Mouse (Mus musculus): ENCODE results near the gene Dusp28.

Dusp28 gene

DNA sequence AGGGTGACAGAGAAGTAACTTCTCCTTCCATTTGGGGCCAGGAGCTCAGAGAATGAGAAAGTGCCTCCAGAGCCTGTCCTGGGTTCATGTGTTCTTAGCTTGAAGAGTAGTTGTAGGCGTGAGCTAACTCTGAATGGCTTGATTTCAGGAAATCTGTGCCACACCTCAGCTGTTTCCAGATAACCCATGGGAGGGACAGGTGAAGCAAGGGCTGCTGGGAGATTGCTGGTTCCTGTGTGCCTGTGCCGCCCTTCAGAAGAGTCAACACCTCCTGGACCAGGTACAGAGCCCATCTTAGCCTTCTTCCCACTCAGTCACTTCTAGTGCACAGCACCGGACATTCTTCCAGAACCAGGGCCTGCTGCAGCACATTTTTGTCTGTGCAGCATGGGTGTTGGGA, 31.0 kb downstream of the Dusp28 start:
- no peak for DNase-seq (ENCODE audit: low spot score in 2 of 2)

DNA sequence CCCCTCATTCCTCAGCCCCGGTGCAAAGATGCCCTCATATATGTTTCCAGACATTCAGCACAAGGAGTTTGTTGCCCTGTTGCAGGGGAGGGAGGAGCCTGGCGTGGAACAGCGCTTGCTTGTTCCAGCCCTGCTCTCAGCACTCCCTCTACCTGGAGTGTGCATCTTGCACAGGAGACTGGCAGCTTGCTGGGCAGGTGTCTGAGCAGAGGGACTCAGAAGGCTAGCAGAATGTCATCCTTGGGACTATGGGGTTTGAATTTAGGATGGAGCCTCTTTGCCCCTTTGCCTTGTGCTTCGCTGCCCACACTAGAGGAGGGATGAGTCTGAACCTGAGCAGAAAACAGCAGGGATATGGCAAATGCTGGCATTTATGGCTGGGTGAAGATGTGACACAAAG, 33.0 kb downstream of the Dusp28 start:
- no peak for DNase-seq (ENCODE audit: low spot score in 2 of 2)

- DNase-seq (ENCODE audit: low spot score in 2 of 2), result no peak
Observed at GRCm38 (mm10) chr1:92943219-92943989, 36.6 kb downstream of the Dusp28 start.

DNA sequence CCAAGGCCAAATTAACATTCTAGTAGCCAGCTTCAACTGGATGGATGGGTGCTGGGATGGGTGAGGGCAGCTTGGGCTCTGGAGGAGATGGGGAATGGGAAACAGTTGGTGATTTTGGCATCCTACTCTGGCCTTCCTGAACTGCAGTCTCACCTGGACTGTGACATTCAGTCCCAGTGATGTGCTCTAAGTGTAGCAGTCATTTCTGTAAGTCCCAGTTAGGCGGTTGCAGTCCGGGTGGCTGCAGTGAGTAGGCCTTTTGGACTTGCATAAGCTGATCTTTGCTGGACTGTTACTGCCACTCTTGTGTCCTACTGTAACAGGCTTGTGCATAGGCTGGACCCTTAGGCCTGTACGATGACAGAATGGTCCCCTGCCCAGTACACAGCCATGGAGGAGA, 41.2 kb downstream of the Dusp28 start:
- DNase-seq (ENCODE audit: low spot score in 2 of 2), result no peak

DNA sequence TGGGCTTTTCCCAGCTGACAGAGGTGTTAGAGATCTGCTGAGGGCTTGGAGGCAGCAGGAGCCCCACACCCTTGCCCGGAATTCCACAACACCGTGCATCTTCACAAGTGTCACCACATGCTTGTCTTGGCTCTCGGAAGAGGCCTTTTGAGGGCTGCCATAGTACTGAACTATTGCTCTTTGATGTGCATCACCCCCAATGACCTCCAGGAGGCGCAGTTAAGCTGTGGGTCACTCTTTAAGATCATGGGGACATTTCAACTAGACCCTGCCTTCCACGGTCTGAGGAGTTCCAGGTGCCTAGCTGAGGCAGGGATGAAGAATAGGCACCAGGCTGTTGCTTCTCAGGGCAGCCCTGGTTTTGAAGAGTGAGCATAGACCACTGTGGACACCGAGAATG, 42.6 kb downstream of the Dusp28 start:
- no peak for DNase-seq (ENCODE audit: low spot score in 2 of 2)

GRCm38 (mm10) chr1:92950607-92951006, 43.8 kb downstream of the Dusp28 start, which contains the start of gene Gpr35:
TSS of gene Gpr35 (plus strand) at chr1:92950865.
- no peak for DNase-seq (ENCODE audit: low spot score in 2 of 2)

DNA sequence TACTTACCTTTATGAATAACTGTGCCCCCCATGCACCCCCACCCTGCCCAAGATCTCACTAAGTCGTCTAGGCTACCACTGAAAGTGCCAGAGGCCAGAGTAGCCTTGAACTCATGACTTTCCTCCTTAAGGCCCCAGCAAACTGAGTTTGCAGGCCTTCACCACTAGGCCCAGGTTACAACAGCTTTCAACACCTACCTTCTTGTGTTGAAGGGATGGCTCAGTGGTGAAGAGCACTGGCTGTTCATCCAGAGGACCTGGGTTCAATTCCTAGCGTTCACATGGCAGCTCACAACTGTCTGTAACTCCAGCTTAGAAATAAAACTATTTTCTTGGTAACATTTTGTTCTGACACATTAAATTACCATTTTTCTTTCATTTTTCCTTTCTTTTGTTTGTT, 46.9 kb downstream of the Dusp28 start:
- no peak for DNase-seq (ENCODE audit: low spot score in 2 of 2)

DNA sequence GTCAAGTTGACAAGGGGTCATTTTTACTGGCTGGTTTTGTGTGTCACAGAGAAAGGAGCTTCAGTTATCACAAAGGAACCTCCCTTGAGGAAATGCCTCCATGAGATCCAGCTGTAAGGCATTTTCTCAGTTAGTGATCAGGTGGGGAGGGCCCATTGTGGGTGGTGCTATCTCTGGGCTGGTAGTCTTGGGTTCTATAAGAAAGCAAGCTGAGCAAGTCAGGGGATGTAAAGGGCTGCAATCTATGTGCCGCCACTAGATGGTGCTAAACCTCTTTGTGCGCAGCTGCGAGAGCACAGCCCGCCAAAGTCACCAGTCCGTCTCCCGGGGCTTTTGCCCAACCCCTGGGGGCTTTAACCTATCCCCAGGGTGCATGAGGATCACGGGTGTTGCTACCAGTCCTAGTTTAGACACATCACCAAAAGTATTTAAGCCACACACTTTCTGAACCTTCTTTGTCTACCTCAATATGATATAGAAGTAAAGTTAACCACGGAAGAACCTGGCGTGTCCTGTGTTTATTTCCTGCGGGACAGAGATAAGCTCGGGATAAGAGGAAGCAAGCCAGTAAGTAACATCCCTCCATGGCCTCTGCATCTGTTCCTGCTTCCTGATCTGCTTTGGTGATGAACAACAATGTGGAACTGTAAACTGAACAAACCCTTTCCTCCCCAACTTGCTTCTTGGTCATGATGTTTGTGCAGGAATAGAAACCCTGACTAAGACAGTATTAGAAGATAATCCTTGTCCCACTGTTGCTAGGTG, 50.0 kb downstream of the Dusp28 start:
- DNase-seq (ENCODE audit: low spot score in 2 of 2), result peak; percentile 32 to 55
